Mouse (Mus musculus) lung, embryonic 14.5 days (tissue): ENCODE measurements around the gene Dtd2. TPM values are rescaled to one million over a fixed set of nuclear protein-coding genes. Genes with fewer than 3 reads are reported as not detected.

Experiments used
- ATAC-seq: fragments of 200-750 bp; cut with Nextera tagmentation; 2 replicates; pipeline ENCODE4 v1.8.0; 2017; ENCODE audit warnings: mild to moderate bottlenecking, moderate TSS enrichment, moderate library complexity; ENCODE audit not compliant: insufficient read depth
- DNase-seq: peaks from one replicate; pipeline ENCODE4 v3.0.0-alpha.2; 2015
- H3K27ac ChIP-seq: fragments of 300-500 bp; sonication (generic); 2 replicates; pipeline ENCODE4 v1.5.1; 2014; ENCODE audit warnings: low read depth, mild to moderate bottlenecking, moderate library complexity
- H3K27me3 ChIP-seq: fragments of 300-500 bp; sonication (generic); 2 replicates; pipeline ENCODE4 v1.6.1; 2014; ENCODE audit warnings: low read length, control low read depth; ENCODE audit not compliant: insufficient read depth
- H3K36me3 ChIP-seq: fragments of 300-500 bp; sonication (generic); 2 replicates; pipeline ENCODE4 v1.6.1; 2014; ENCODE audit warnings: control low read depth; ENCODE audit not compliant: insufficient read depth
- H3K4me1 ChIP-seq: fragments of 300-500 bp; sonication (generic); 2 replicates; pipeline ENCODE4 v1.6.1; 2014; ENCODE audit warnings: antibody characterized with exemption, control low read depth; ENCODE audit not compliant: insufficient read depth
- H3K4me2 ChIP-seq: fragments of 300-500 bp; sonication (generic); 2 replicates; pipeline ENCODE4 v1.6.1; 2014; ENCODE audit warnings: mild to moderate bottlenecking
- H3K4me3 ChIP-seq: fragments of 300-500 bp; sonication (generic); 2 replicates; pipeline ENCODE4 v1.5.1; 2014; ENCODE audit warnings: low read depth, low read length
- H3K9ac ChIP-seq: fragments of 300-500 bp; sonication (generic); 2 replicates; pipeline ENCODE4 v1.6.1; 2014
- H3K9me3 ChIP-seq: fragments of 300-500 bp; sonication (generic); 2 replicates; pipeline ENCODE4 v1.6.1; 2016; ENCODE audit warnings: low read depth, low read length, control low read depth
- CTCF ChIP-seq: IDR thresholded peaks from 2 replicates; pipeline ENCODE4 v1.5.1; 2016; ENCODE audit warnings: antibody characterized with exemption, low read depth
- WGBS: fragments of 180-500 bp; shearing (Covaris S2); extraction: QIAGEN DNeasy Blood & Tissue Kit; methylation state at CpG from one replicate; pipeline ENCODE4 v1.1.7; 2014; 5-methylcytosine and 5-hydroxymethylcytosine counted together
- polyA plus RNA-seq: library from polyadenylated mRNA; unstranded; fragments of >200 nt; fragmentation: Nextera tagmentation; extraction: Ambion mirVana; gene quantifications from 2 replicates; pipeline ENCODE4 v1.2.1, GENCODE M21; 2014

Gene Dtd2
- 24.4 and 25.9 TPM in 2 replicates for polyA plus RNA-seq

DNA sequence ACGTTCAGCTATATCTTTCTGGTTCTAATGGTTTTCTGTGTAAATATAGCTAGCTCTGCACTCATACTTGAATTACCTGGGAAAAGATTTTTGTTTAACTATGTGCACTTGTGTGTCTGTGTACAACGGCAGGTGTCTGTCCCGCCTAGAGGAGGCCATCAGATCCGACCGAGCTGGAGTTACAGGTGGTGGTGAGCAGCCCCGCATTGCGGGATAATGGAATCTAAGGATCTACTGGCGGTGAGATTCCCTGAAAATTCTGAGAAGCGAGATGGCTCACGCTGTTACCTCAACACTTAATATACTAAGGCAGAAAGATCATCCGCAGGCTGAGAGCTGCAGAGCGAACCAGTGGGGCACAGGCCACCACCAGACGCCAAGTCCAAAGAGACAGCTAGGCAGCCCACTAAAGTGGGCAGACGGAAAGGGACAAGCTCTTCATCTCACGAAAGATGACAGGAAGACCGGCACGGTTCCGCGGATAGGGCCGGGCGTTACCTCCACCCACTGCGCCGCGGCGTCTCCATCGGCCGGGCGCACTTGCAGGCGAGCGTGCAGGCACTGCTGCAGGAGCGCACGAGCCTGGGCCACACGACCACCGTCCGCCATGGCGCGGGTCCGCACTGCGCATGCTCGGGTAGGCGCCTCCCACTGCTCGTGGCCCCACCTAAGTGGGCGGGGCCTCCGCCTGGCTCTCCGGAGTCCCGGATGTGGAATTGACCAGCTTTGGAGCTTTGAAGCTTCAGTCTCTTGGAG, at the start of gene Dtd2:
Gene Dtd2 (minus strand): TSS at position 625 of the 756 bp plus-strand sequence.
- Histone ChIP-seq H3K4me2 (peak within 1 kb of the TSS; percentile 80), H3K4me1 (no peaks in the 10 kb centered on the region), H3K27ac (peak within 1 kb of the TSS; percentile 77), H3K9ac (peak within 1 kb of the TSS; percentile 70), H3K9me3 (no peaks in the 10 kb centered on the region), H3K4me3 (peak within 1 kb of the TSS; percentile 71), H3K27me3 (no peaks in the 10 kb centered on the region), H3K36me3 (0 out of 2 replicates have a peak, but pooled peaks cover 9% of the 10 kb centered on the region)
- DNase-seq (peak; percentile 97), ATAC-seq (peak; percentile 98)
- WGBS: 1% methylated on average over 46 of the region's 46 CpGs
- TF ChIP-seq CTCF: no peak

DNA sequence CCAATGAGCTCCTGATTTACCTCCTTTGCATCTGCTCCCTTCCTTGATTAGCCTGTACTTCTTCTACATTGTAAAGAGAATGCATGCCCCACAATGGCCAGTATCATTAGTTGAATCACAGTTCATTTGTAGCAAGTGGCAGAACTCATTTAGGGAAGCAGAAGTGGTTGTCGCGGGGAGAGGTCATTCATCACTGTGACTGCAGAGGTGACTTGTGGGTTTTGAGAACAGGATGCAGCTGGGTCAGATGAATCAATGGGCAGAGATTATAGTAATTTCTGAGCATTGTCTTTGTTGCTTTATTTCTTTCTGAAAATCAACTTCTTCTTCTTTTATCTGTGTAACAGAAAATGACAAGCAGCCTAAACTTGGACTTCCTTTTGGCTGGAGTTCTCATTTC, 43.0 kb upstream of the Dtd2 start:
- Histone ChIP-seq H3K9ac (no peak overlapping the region), H3K4me2 (no peak overlapping the region), H3K36me3 (no peaks in the 10 kb centered on the region), H3K27me3 (no peaks in the 10 kb centered on the region), H3K9me3 (no peaks in the 10 kb centered on the region), H3K4me1 (no peaks in the 10 kb centered on the region), H3K27ac (no peak overlapping the region), H3K4me3 (no peak overlapping the region)
- ATAC-seq (no peak), DNase-seq (peak; percentile 22)
- no peak for TF ChIP-seq CTCF
- 41% methylated on average over 2 of the region's 2 CpGs for WGBS

DNA sequence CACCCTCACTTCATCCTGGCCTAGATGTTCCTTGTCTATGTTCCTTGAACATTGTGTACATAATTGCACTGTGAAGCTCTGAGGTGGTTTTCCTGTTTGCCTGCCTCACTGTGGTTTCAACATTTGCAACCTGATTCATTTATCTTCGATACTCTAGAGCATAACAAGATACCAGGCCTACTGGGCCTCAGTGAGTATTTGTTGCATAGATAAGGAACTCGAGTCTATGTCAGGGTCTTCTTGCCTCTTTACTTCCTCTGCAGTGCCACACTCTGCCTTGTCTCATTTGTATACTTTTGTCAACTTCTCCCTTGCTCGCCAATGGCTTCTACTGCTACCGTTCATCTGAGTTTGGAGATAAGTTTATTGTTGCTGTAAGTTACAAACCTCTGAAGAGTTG, 40.1 kb upstream of the Dtd2 start:
- 62% methylated on average over 4 of the region's 4 CpGs for WGBS
- no peak for ATAC-seq
- H3K27me3 ChIP-seq: no peaks in the 10 kb centered on the region
- H3K4me3 ChIP-seq: no peak overlapping the region
- H3K27ac ChIP-seq: no peak overlapping the region
- no peaks in the 10 kb centered on the region for H3K4me1 ChIP-seq
- no peak for TF ChIP-seq CTCF
- no peak overlapping the region for H3K9ac ChIP-seq
- no peak overlapping the region for H3K4me2 ChIP-seq
- H3K36me3 ChIP-seq: no peaks in the 10 kb centered on the region
- DNase-seq: no peak
- no peaks in the 10 kb centered on the region for H3K9me3 ChIP-seq

DNA sequence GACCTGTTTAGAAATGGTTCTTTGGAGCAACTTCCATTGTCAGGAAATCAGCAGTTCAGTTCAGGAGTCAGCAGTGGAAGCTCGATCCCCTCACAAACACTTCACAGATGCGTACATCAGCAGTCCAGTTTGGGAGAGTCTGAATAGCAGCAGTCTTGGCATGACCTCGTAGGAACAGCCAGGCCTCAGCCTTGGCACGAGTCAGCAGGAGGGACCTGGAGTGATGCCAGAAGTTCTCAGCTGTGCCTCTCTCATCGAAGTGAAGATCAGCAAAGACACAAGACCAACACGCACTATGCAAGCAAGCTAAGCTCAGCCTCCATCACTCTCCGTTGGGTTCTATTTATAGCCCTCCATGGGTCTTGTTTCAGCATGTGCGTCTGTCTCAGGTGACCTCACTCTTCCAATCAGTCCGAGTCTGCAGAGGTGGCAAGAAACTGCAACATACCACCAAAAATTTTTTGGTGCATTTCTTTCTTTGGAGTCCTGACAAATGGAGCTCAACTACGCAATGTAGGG, 36.6 kb upstream of the Dtd2 start:
- ATAC-seq (0 out of 2 replicates have a peak, but pooled peaks have one; percentile 21), DNase-seq (peak; percentile 64)
- Histone ChIP-seq H3K4me3 (no peak overlapping the region), H3K9me3 (no peaks in the 10 kb centered on the region), H3K4me1 (no peaks in the 10 kb centered on the region), H3K36me3 (no peaks in the 10 kb centered on the region), H3K27me3 (no peaks in the 10 kb centered on the region), H3K9ac (no peak overlapping the region), H3K27ac (no peak overlapping the region), H3K4me2 (no peak overlapping the region)
- TF ChIP-seq CTCF: no peak
- 47% methylated on average over 10 of the region's 10 CpGs for WGBS

DNA sequence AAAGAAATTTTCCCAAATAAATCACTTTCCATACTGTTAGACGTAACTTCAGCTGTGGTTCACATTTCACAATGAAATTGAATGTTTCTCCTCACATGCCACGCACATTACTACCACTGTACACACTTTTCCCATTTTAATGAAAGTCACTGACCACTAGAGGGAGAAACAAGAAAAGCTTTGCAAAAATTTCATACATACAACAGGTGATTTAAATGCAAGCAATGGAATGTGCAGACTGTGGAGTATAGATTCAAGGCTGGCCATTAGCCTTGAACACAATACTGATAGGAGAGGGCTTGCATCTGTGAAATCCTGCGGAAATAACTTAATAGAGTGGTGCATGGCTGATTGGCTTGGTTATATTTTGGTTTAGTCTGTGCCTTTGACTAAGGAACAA, 32.1 kb upstream of the Dtd2 start:
- peak; percentile 75 for DNase-seq
- 51% methylated on average over 3 of the region's 3 CpGs for WGBS

DNA sequence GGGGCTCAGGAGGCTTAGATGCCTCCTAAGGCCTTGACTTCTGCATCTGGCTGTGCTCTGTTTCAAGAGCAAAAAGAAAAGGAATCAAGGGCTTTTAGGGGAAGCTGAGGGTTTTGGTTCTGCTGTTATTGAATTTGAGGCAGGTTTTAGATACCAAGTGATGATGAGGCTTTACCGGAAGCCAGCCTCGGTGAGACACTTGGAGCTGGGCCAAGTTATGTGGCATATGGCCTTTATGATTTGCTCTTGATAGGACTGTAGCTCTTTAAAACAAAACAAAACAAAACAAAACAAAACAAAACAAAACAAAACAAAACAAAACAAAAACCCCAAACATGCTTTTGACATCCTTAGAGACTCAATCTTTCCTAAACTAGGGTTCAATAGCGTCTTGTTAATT, 28.7 kb upstream of the Dtd2 start:
- no peaks in the 10 kb centered on the region for H3K4me1 ChIP-seq

More for the DNA sequence above, 32.1 kb upstream of the Dtd2 start:
- H3K4me3 ChIP-seq: no peak overlapping the region
- H3K9me3 ChIP-seq: no peaks in the 10 kb centered on the region
- no peak overlapping the region for H3K27ac ChIP-seq
- TF ChIP-seq CTCF: peak; percentile 80
- H3K4me2 ChIP-seq: no peak overlapping the region
- peak; percentile 49; the same call in 1 of the 2 replicates for ATAC-seq
- H3K4me1 ChIP-seq: no peaks in the 10 kb centered on the region
- H3K27me3 ChIP-seq: no peaks in the 10 kb centered on the region
- no peak overlapping the region for H3K9ac ChIP-seq
- H3K36me3 ChIP-seq: no peaks in the 10 kb centered on the region

DNA sequence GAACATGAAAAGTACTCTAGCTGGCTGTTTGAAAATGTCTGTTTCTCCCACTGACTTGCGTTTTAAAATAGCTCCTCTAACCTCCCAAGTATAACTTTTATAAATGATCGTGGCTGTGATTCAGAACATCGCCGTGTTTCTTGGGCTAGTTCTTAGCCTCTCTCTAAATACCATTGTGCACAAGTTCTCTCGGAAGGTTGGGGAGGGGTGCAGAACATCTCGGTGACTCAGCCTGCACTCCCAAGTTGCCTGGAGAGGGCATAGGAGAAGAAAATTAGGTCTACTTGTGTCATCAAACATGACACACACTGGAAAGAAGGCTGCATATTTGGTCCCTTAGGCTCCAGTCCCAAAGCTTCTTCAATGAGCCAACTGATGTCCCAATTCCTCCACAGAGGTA, 26.0 kb upstream of the Dtd2 start:
- Histone ChIP-seq H3K4me1 (no peaks in the 10 kb centered on the region), H3K9me3 (no peaks in the 10 kb centered on the region), H3K36me3 (no peaks in the 10 kb centered on the region), H3K9ac (no peak overlapping the region), H3K27ac (no peak overlapping the region), H3K27me3 (no peaks in the 10 kb centered on the region), H3K4me3 (no peak overlapping the region), H3K4me2 (no peak overlapping the region)
- TF ChIP-seq CTCF: no peak
- WGBS: 73% methylated on average over 6 of the region's 6 CpGs
- ATAC-seq (no peak), DNase-seq (no peak)

More for the DNA sequence above, 28.7 kb upstream of the Dtd2 start:
- Histone ChIP-seq H3K9me3 (no peaks in the 10 kb centered on the region), H3K27ac (no peak overlapping the region), H3K4me3 (no peak overlapping the region), H3K27me3 (no peaks in the 10 kb centered on the region), H3K9ac (no peak overlapping the region), H3K4me2 (no peak overlapping the region), H3K36me3 (no peaks in the 10 kb centered on the region)
- 68% methylated on average over 3 of the region's 3 CpGs for WGBS
- DNase-seq (no peak), ATAC-seq (no peak)
- no peak for TF ChIP-seq CTCF
